Comparison of ENCODE assay signal across 12 mouse cellular contexts in the genomic region with DNA sequence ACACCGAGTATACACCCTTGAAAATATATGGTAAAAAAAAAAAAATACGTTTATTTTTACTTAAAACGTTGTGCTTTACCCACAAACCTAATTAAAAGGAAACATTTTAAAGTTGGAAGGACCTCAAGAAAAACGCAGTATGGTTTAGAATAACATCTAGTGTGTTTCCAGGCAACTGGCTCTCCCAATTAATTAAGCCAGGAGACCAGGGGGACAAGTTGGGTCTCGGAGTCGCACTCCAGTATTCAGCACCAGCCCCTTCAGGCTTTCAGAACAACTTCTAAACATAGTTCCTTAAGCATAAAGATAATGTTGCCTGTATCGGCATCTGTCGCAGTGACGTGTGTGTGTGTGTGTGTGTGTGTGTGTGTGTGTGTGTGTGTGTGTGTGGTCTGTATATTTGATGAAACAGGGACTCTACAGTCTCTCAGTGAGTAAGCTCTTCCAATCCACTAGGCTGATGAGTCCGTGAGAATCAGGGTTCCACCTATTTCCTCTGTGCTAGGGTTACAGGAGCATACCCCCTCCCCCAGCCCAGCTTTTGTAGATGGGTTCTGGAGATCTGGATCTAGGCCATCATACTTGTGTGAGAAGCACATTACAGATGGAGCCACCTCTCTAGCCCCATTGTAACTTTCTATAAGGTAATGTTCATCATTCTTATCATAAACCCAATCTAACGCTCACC. TPM values are rescaled to one million over a fixed set of nuclear protein-coding genes. Genes with fewer than 3 reads are reported as not detected.
A peak's percentile ranks its signal among the peaks of the same experiment; 100 is the strongest.
DNase-seq lines count a peak whose midpoint lies in the region; ATAC-seq and TF ChIP-seq lines count a peak whose summit lies in the region.
"Had no signal": no experiment of that assay in that cellular context is flagged by ENCODE, and none has a peak within 500 bp of the region (broad histone marks: within the 10 kb centered on the region; RNA-seq: fewer than 3 reads in every experiment).

No protein-coding gene starts in this region.

- peaks cover 8% of the 10 kb centered on the region for H3K36me3 ChIP-seq in embryonic facial prominence, embryonic 10.5 days (replicated peaks)
- no peaks in the 10 kb centered on the region for H3K36me3 ChIP-seq in forebrain, embryonic 14.5 days (ENCODE audit: control insufficient read depth, insufficient read depth, low read length)
- no peaks in the 10 kb centered on the region for H3K36me3 ChIP-seq in hindbrain, embryonic 16.5 days (ENCODE audit: control insufficient read depth, insufficient read depth, low read length)
- no peaks in the 10 kb centered on the region for H3K36me3 ChIP-seq in kidney, adult 2 months (ENCODE audit: control insufficient read depth, insufficient read depth, low read length)

- no peak overlapping the region for H3K4me3 ChIP-seq in layer of hippocampus, adult 2 months
- no peak overlapping the region for H3K4me3 ChIP-seq in embryonic facial prominence, embryonic 10.5 days
- H3K4me3 ChIP-seq in forebrain, embryonic 14.5 days (ENCODE audit: low read depth, low read length), result no peak overlapping the region
- no peak overlapping the region for H3K4me3 ChIP-seq in hindbrain, embryonic 16.5 days (ENCODE audit: low read length)
- no peak overlapping the region for H3K4me3 ChIP-seq in kidney, adult 2 months (ENCODE audit: insufficient read depth, low read depth, low read length)
- H3K4me3 ChIP-seq: neural tube, embryonic 12.5 days had no signal

- DNase-seq in layer of hippocampus, adult 2 months (ENCODE audit: low spot score in 2 of 2), result no peak
- no peak for DNase-seq in layer of hippocampus, adult 11-12 months (ENCODE audit: low spot score)
- DNase-seq in embryonic facial prominence, embryonic 10.5 days (ENCODE audit: low spot score), result no peak
- peak; percentile 68 for DNase-seq in forebrain, embryonic 14.5 days (ENCODE audit: low spot score)
- DNase-seq in kidney, adult 2 months, result no peak
- no peak for DNase-seq in adrenal gland, adult 2 months
- DNase-seq: heart, adult 18-20 months; kidney, postnatal 10 days had no signal

- WGBS in embryonic facial prominence, embryonic 10.5 days, result 59% methylated on average over 11 of the region's 11 CpGs
- WGBS in forebrain, embryonic 14.5 days, result 18% methylated on average over 11 of the region's 11 CpGs
- WGBS in hindbrain, embryonic 16.5 days, result 37% methylated on average over 11 of the region's 11 CpGs
- WGBS in kidney, adult 2 months, result 59% methylated on average over 11 of the region's 11 CpGs

- H3K27me3 ChIP-seq in embryonic facial prominence, embryonic 10.5 days (replicated peaks; ENCODE audit: low read depth, poor library complexity, severe bottlenecking), result no peaks in the 10 kb centered on the region
- no peaks in the 10 kb centered on the region for H3K27me3 ChIP-seq in forebrain, embryonic 14.5 days (replicated peaks; ENCODE audit: control insufficient read depth, insufficient read depth, low read length)
- H3K27me3 ChIP-seq in hindbrain, embryonic 16.5 days (replicated peaks; ENCODE audit: control insufficient read depth, insufficient read depth, low read length), result no peaks in the 10 kb centered on the region
- H3K27me3 ChIP-seq in kidney, adult 2 months (replicated peaks; ENCODE audit: control insufficient read depth, insufficient read depth, low read length), result no peaks in the 10 kb centered on the region
- H3K27me3 ChIP-seq: neural tube, embryonic 12.5 days had no signal

- H3K9me3 ChIP-seq in embryonic facial prominence, embryonic 10.5 days, result peaks cover 3% of the 10 kb centered on the region
- H3K9me3 ChIP-seq in forebrain, embryonic 14.5 days (replicated peaks; ENCODE audit: control insufficient read depth, low read length), result no peaks in the 10 kb centered on the region
- no peaks in the 10 kb centered on the region for H3K9me3 ChIP-seq in hindbrain, embryonic 16.5 days (ENCODE audit: control insufficient read depth, low read length)
- H3K9me3 ChIP-seq: neural tube, embryonic 12.5 days had no signal

- H3K9ac ChIP-seq in forebrain, embryonic 14.5 days (ENCODE audit: low read length), result no peak overlapping the region
- no peak overlapping the region for H3K9ac ChIP-seq in hindbrain, embryonic 16.5 days (ENCODE audit: low read depth, low read length)

- peak overlapping the region; percentile 37; the same call in 1 of the 2 replicates for H3K27ac ChIP-seq in layer of hippocampus, adult 2 months
- peak overlapping the region; percentile 57 for H3K27ac ChIP-seq in embryonic facial prominence, embryonic 10.5 days (replicated peaks)
- peak overlapping the region; percentile 78 for H3K27ac ChIP-seq in forebrain, embryonic 14.5 days (ENCODE audit: low read depth, low read length)
- peak overlapping the region; percentile 23; the same call in 1 of the 2 replicates for H3K27ac ChIP-seq in hindbrain, embryonic 16.5 days (ENCODE audit: low read depth, low read length)
- no peak overlapping the region for H3K27ac ChIP-seq in kidney, adult 2 months (ENCODE audit: insufficient read depth, low read depth, low read length)

- peak overlapping the region; percentile 40; the same call in 1 of the 2 replicates for H3K4me2 ChIP-seq in forebrain, embryonic 14.5 days (ENCODE audit: low read length)
- no peak overlapping the region for H3K4me2 ChIP-seq in hindbrain, embryonic 16.5 days (ENCODE audit: low read length)

- no peak for TF ChIP-seq POLR2A in kidney, adult 2 months (IDR thresholded peaks at IDR 0.05; ENCODE audit: low read depth, low read length)

- TF ChIP-seq CTCF in layer of hippocampus, adult 2 months (conservative IDR thresholded peaks at IDR 0.05), result no peak
- TF ChIP-seq CTCF in kidney, adult 2 months (conservative IDR thresholded peaks at IDR 0.05; ENCODE audit: insufficient read depth, insufficient read length, low read depth, low read length), result no peak

- peaks cover 49% of the 10 kb centered on the region for H3K4me1 ChIP-seq in embryonic facial prominence, embryonic 10.5 days
- H3K4me1 ChIP-seq in forebrain, embryonic 14.5 days (ENCODE audit: control insufficient read depth, insufficient read depth, low read length), result peaks cover 61% of the 10 kb centered on the region
- peaks cover 34% of the 10 kb centered on the region for H3K4me1 ChIP-seq in hindbrain, embryonic 16.5 days (ENCODE audit: control insufficient read depth, insufficient read depth, low read depth, low read length)
- no peaks in the 10 kb centered on the region for H3K4me1 ChIP-seq in kidney, adult 2 months (ENCODE audit: control insufficient read depth, insufficient read depth, low read length)

- no peak for ATAC-seq in forebrain, embryonic 14.5 days
- ATAC-seq in hindbrain, embryonic 16.5 days, result no peak
- no peak for ATAC-seq in frontal cortex, adult (ENCODE audit: low TSS enrichment)

RNA-seq across cellular contexts. Expression of a gene that starts 31.3 kb away (rescaled TPM):
- 10 to 100 TPM in 1 of 2 experiments, 1 to 10 TPM in 1; 9.7 to 12.1 TPM for total RNA-seq in layer of hippocampus, adult 2 months (2021)
- 14.2 and 14.3 TPM in 2 replicates for polyA plus RNA-seq in embryonic facial prominence, embryonic 10.5 days (2016; fragmentation: Nextera tagmentation; extraction: Ambion mirVana)
- 11.5 and 13.3 TPM in 2 replicates for polyA plus RNA-seq in forebrain, embryonic 14.5 days (2014; fragmentation: Nextera tagmentation; extraction: Ambion mirVana)
- polyA plus RNA-seq in hindbrain, embryonic 16.5 days (2015; fragmentation: Nextera tagmentation; extraction: Ambion mirVana), result 12.1 and 16.4 TPM in 2 replicates
- polyA plus RNA-seq in kidney, adult 2 months (2012; rRNA removed), result 8.5 and 8.8 TPM in 2 replicates
- total RNA-seq in adrenal gland, adult 2 months (2021), result 10 to 100 TPM; 46.3 to 52.1 TPM
- 73.4 and 94.6 TPM in 2 replicates for polyA plus RNA-seq in adrenal gland, adult 2 months (2012; rRNA removed)
- total RNA-seq: megakaryocyte-erythroid progenitor cell, adult 5-6 weeks had no signal
